Mouse (Mus musculus) stomach, embryonic 14.5 days (tissue): ENCODE measurements around the gene Taar8b. TPM values are rescaled to one million over a fixed set of nuclear protein-coding genes. Genes with fewer than 3 reads are reported as not detected.
"Not testable (repeated sequence)": the region's sequence is repeated elsewhere in the genome, so short reads cannot be mapped to it uniquely, and the experiment has no call there.

Source experiments
- ATAC-seq: fragments of 200-750 bp; cut with Nextera tagmentation; 2 replicates; pipeline ENCODE4 v1.8.0; 2017; ENCODE audit warnings: low read depth, moderate TSS enrichment; ENCODE audit not compliant: insufficient number of reproducible peaks, insufficient read depth, low FRiP score
- H3K27ac ChIP-seq: fragments of 300-500 bp; sonication (generic); 2 replicates; pipeline ENCODE4 v1.5.1; 2014; ENCODE audit warnings: mild to moderate bottlenecking, low read length, moderate library complexity, mixed read lengths
- H3K27me3 ChIP-seq: fragments of 300-500 bp; sonication (generic); 2 replicates; pipeline ENCODE4 v1.6.1; 2014; ENCODE audit warnings: low read length, control low read depth, mixed read lengths; ENCODE audit not compliant: control insufficient read depth, insufficient read depth
- H3K36me3 ChIP-seq: fragments of 300-500 bp; sonication (generic); 2 replicates; pipeline ENCODE4 v1.6.1; 2014; ENCODE audit warnings: mild to moderate bottlenecking, control low read depth, low read length, moderate library complexity, mixed read lengths; ENCODE audit not compliant: control insufficient read depth, insufficient read depth
- H3K4me1 ChIP-seq: fragments of 300-500 bp; sonication (generic); 2 replicates; pipeline ENCODE4 v1.6.1; 2014; ENCODE audit warnings: low read length, control low read depth, mixed read lengths; ENCODE audit not compliant: control insufficient read depth, insufficient read depth
- H3K4me2 ChIP-seq: fragments of 300-500 bp; sonication (generic); replicated peaks from 2 replicates; pipeline ENCODE4 v1.6.1; 2014; ENCODE audit warnings: low read depth, low read length, control low read depth
- H3K4me3 ChIP-seq: fragments of 300-500 bp; sonication (generic); 2 replicates; pipeline ENCODE4 v1.5.1; 2014; ENCODE audit warnings: low read depth, low read length, control low read depth
- H3K9ac ChIP-seq: fragments of 300-500 bp; sonication (generic); replicated peaks from 2 replicates; pipeline ENCODE4 v1.6.1; 2014; ENCODE audit warnings: low read depth, mild to moderate bottlenecking, control low read depth, low read length, moderate library complexity, mixed read lengths
- H3K9me3 ChIP-seq: fragments of 300-500 bp; sonication (generic); 2 replicates; pipeline ENCODE4 v1.6.1; 2016; ENCODE audit warnings: low read depth, low read length, control low read depth; ENCODE audit not compliant: control insufficient read depth
- WGBS: fragments of 180-500 bp; shearing (Covaris S2); extraction: QIAGEN DNeasy Blood & Tissue Kit; methylation state at CpG from one replicate; pipeline ENCODE4 v1.1.7; 2014; 5-methylcytosine and 5-hydroxymethylcytosine counted together
- polyA plus RNA-seq: library from polyadenylated mRNA; unstranded; fragments of >200 nt; fragmentation: Nextera tagmentation; extraction: Ambion mirVana; gene quantifications from 2 replicates; pipeline ENCODE4 v1.2.1, GENCODE M21; 2014

Taar8b gene
- polyA plus RNA-seq, 1 experiment from 2014 or later, result not detected

DNA sequence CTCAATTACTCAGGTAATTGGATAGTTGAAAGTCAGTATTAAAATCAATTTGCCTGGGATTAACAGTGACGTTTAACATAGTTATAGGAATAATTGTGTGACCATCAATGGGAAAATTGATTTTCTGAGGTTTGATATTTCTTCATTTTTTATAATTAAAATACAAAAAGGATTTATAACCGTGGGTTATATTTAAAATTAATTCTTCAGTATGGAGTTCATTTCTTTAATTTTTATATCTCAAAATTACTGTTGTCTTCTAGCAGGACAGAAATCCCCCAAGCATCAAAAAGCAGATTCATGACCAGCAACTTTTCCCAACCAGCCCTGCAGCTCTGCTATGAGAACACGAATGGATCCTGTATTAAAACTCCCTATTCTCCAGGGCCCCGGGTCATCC lies 15.9 kb downstream of the Taar8b start, which contains the start of gene Taar8a:
Taar8a (plus strand) TSS at position 301 of the 400 bp plus-strand sequence.
- not testable (repeated sequence) for ATAC-seq, H3K4me3 ChIP-seq, H3K9ac ChIP-seq, H3K9me3 ChIP-seq, H3K27ac ChIP-seq, H3K36me3 ChIP-seq, H3K4me2 ChIP-seq, H3K27me3 ChIP-seq, H3K4me1 ChIP-seq
- 89% methylated on average over 2 of the region's 4 CpGs for WGBS

DNA sequence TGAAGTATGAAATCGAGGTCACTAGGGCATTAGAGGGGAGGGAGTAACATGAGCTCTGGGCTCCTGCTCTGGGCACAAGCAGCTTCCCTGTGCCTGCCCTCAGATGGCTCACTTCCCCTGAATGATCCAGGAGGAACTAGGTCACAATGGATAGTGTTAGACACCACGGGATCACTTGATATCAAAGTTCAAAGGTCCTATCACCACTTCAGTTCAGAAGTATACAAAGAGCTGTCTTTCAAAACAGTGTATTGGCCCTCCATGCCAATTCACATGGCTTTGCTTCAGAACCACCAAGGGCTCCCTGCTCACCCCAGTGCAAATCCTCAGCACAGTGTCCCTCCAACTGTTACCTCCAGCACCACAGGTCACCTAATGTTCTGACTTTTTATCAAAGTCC lies 17.3 kb downstream of the Taar8b start:
- ATAC-seq, H3K4me2 ChIP-seq, H3K36me3 ChIP-seq, H3K4me3 ChIP-seq, H3K9me3 ChIP-seq, H3K9ac ChIP-seq, H3K27ac ChIP-seq, H3K4me1 ChIP-seq, H3K27me3 ChIP-seq: not testable (repeated sequence)
- WGBS, result 38% methylated on average over 2 of the region's 2 CpGs

DNA sequence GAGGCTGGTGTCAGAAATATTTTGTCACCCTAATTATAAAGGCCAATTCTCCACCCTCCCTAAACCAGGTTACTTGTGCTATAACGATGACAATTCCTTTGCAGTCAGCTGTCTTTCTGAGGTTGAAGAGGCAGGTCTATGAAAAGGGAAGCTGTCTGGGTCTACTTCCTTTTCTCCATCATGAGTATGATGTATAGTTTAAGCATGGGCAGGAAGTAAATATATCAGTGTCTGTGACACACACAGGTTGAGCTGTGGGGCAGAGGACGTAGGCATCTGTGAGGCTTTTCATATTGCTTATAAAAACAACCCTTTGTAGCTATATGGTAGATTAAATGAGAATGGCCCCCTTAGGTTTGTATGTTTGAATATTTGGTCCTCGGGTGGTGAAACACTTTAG lies 33.1 kb downstream of the Taar8b start:
- H3K36me3 ChIP-seq, result no peaks in the 10 kb centered on the region
- no peaks in the 10 kb centered on the region for H3K27me3 ChIP-seq
- H3K9me3 ChIP-seq, result no peaks in the 10 kb centered on the region
- 87% methylated on average over 3 of the region's 3 CpGs for WGBS
- H3K4me2 ChIP-seq, result no peak overlapping the region
- no peak overlapping the region for H3K4me3 ChIP-seq
- H3K9ac ChIP-seq, result no peak overlapping the region
- no peaks in the 10 kb centered on the region for H3K4me1 ChIP-seq
- no peak for ATAC-seq
- no peak overlapping the region for H3K27ac ChIP-seq

DNA sequence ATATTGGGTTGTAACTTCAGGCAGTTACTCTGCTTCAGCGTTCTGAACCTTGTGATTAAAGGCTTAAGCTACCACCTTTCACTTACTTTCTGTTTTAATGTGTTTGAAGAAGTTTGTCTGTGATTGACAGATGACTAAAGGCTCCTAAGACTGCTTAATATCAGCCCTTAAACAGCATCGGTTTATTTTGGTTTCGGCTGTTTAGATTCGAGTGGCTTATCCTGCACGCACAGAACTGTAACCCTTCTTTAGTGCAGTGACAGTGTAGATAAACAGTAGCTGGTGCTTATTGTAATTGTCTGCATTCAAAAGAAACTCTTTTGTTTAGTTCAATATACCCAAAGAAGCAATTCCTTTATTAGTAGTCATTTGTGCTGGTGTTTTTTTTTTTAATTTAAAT lies 40.1 kb downstream of the Taar8b start:
- H3K4me1 ChIP-seq, result no peaks in the 10 kb centered on the region
- no peak for ATAC-seq

DNA sequence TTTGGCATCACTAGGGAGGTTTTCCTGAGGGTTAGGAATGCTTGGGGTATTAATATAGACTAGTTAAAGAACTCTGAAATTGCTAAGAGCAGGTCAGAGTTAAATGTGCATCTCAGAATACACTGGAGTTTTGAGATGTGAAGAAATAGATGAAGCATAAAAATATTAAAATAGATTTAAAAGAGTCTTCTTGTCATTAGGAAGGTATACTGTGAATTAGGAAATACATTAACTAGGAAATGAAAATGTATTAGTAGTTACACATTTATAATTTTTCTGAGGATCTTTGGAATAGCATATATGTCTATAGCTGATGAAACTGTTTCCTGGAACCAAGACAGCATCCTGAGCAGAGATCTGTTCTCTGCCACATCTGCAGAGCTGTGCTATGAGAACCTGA lies 42.9 kb downstream of the Taar8b start, which contains the start of gene Taar7f:
Taar7f (plus strand) TSS at position 301 of the 400 bp plus-strand sequence.
- Histone ChIP-seq H3K9me3 (no peaks in the 10 kb centered on the region), H3K4me1 (no peaks in the 10 kb centered on the region), H3K9ac (no peak within 1 kb of the TSS), H3K36me3 (no peaks in the 10 kb centered on the region), H3K4me3 (no peak within 1 kb of the TSS), H3K4me2 (no peak within 1 kb of the TSS), H3K27ac (no peak within 1 kb of the TSS), H3K27me3 (no peaks in the 10 kb centered on the region)
- ATAC-seq, result no peak

More for the DNA sequence above, 40.1 kb downstream of the Taar8b start:
- Histone ChIP-seq H3K27ac (no peak overlapping the region), H3K27me3 (no peaks in the 10 kb centered on the region), H3K4me2 (no peak overlapping the region), H3K9ac (no peak overlapping the region), H3K9me3 (no peaks in the 10 kb centered on the region), H3K4me3 (no peak overlapping the region), H3K36me3 (no peaks in the 10 kb centered on the region)
- WGBS, result 39% methylated on average over 5 of the region's 5 CpGs

Other genes with a start within 250 kb of the Taar8b start
- 0.27 TPM in 1 of 2 replicates, not detected in the other for gene Vnn3, start 240.8 kb downstream of the Taar8b start, polyA plus RNA-seq
- 1.9 and 2.5 TPM in 2 replicates for gene Vnn1, start 197.6 kb downstream of the Taar8b start, polyA plus RNA-seq
- gene Taar1, start 171.9 kb downstream of the Taar8b start, polyA plus RNA-seq, result not detected in 2 replicates
- not detected in 2 replicates for gene Taar2, start 153.7 kb downstream of the Taar8b start, polyA plus RNA-seq
- not detected in 2 replicates for gene Taar3, start 142.7 kb downstream of the Taar8b start, polyA plus RNA-seq
- not detected in 2 replicates for gene Taar4, start 131.8 kb downstream of the Taar8b start, polyA plus RNA-seq
- gene Taar5, start 121.6 kb downstream of the Taar8b start, polyA plus RNA-seq, result not detected in 2 replicates
- gene Taar6, start 106.6 kb downstream of the Taar8b start, polyA plus RNA-seq, result not detected in 2 replicates
- not detected in 2 replicates for gene Taar7a, start 98.8 kb downstream of the Taar8b start, polyA plus RNA-seq
- gene Taar7b, start 92.4 kb downstream of the Taar8b start, polyA plus RNA-seq, result not detected in 2 replicates
- not detected in 2 replicates for gene Taar7d, start 65.1 kb downstream of the Taar8b start, polyA plus RNA-seq
- gene Taar7e, start 54.7 kb downstream of the Taar8b start, polyA plus RNA-seq, result not detected in 2 replicates
- not detected in 2 replicates for gene Taar7f, start 42.8 kb downstream of the Taar8b start, polyA plus RNA-seq
- not detected in 2 replicates for gene Taar8a, start 15.8 kb downstream of the Taar8b start, polyA plus RNA-seq
- not detected in 2 replicates for gene Taar8c, start 9.6 kb upstream of the Taar8b start, polyA plus RNA-seq
- gene Taar9, start 17.2 kb upstream of the Taar8b start, polyA plus RNA-seq, result not detected in 2 replicates
- gene Stx7, start 57.0 kb upstream of the Taar8b start, polyA plus RNA-seq, result 93.1 and 93.2 TPM in 2 replicates
- 11.2 and 16.1 TPM in 2 replicates for gene Moxd1, start 131.2 kb upstream of the Taar8b start, polyA plus RNA-seq